Mouse (Mus musculus) macrophage (primary cell): ENCODE measurements around the gene Ear6. TPM values are rescaled to one million over a fixed set of nuclear protein-coding genes. Genes with fewer than 3 reads are reported as not detected.

Source experiments
- polyA plus RNA-seq: library from polyadenylated mRNA; stranded (reverse); fragments of 250-400 nt; gene quantifications from 3 replicates; pipeline ENCODE4 v1.2.4, GENCODE M21; 2018; ENCODE audit warnings: inconsistent platforms

Ear6 gene
- polyA plus RNA-seq, 1 experiment from 2014 or later = 0.75 TPM

Other genes with a start within 250 kb of the Ear6 start
- not detected in 3 replicates for gene Gm17078, start 242.4 kb upstream of the Ear6 start, polyA plus RNA-seq
- not detected in 3 replicates for gene Gm4181, start 218.0 kb upstream of the Ear6 start, polyA plus RNA-seq
- gene Gm17079, start 158.2 kb upstream of the Ear6 start, polyA plus RNA-seq = not detected in 3 replicates
- gene Gm5800, start 136.5 kb upstream of the Ear6 start, polyA plus RNA-seq = not detected in 3 replicates
- gene Ang4, start 80.1 kb upstream of the Ear6 start, polyA plus RNA-seq = not detected in 3 replicates
- not detected in 3 replicates for gene AY358078, start 53.7 kb upstream of the Ear6 start, polyA plus RNA-seq
- gene Mettl17, start 31.1 kb downstream of the Ear6 start, polyA plus RNA-seq = 5.5 to 12.4 TPM (median 8.5 TPM) in 3 replicates
- gene Slc39a2, start 39.2 kb downstream of the Ear6 start, polyA plus RNA-seq = 0.16 to 0.27 TPM in 2 of 3 replicates, not detected in the other
- 0.14 TPM in 1 of 3 replicates, not detected in the others for gene Ndrg2, start 60.5 kb downstream of the Ear6 start, polyA plus RNA-seq
- not detected in 3 replicates for gene Tppp2, start 64.7 kb downstream of the Ear6 start, polyA plus RNA-seq
- not detected in 3 replicates for gene Rnase13, start 69.1 kb downstream of the Ear6 start, polyA plus RNA-seq
- gene Arhgef40, start 131.0 kb downstream of the Ear6 start, polyA plus RNA-seq = 0.60 to 1.3 TPM (median 1.3 TPM) in 3 replicates
- gene Tmem253, start 162.0 kb downstream of the Ear6 start, polyA plus RNA-seq = 0.16 to 0.21 TPM in 2 of 3 replicates, not detected in the other
- gene Zfp219, start 167.0 kb downstream of the Ear6 start, polyA plus RNA-seq = 7.2 to 19.5 TPM (median 12.3 TPM) in 3 replicates
- not detected in 3 replicates for gene Olfr221, start 188.8 kb downstream of the Ear6 start, polyA plus RNA-seq